Mouse (Mus musculus) hindbrain, embryonic 13.5 days (tissue): ENCODE data around the gene Vmn1r120. TPM values are rescaled to one million over a fixed set of nuclear protein-coding genes. Genes with fewer than 3 reads are reported as not detected.
"Not testable (repeated sequence)": the region's sequence is repeated elsewhere in the genome, so short reads cannot be mapped to it uniquely, and the experiment has no call there.

Experiments
- ATAC-seq: fragments of 200-750 bp; cut with Nextera tagmentation; 2 replicates; pipeline ENCODE4 v1.8.0; 2017; ENCODE audit warnings: moderate TSS enrichment; ENCODE audit not compliant: low FRiP score
- H3K27ac ChIP-seq: fragments of 300-500 bp; sonication (generic); 2 replicates; pipeline ENCODE4 v1.5.1; 2015; ENCODE audit warnings: inconsistent platforms, mild to moderate bottlenecking, moderate library complexity
- H3K27me3 ChIP-seq: fragments of 300-500 bp; sonication (generic); 2 replicates; pipeline ENCODE4 v1.6.1; 2015; ENCODE audit warnings: mild to moderate bottlenecking, inconsistent platforms
- H3K36me3 ChIP-seq: fragments of 300-500 bp; sonication (generic); 2 replicates; pipeline ENCODE4 v1.6.1; 2015; ENCODE audit warnings: mild to moderate bottlenecking, inconsistent platforms
- H3K4me1 ChIP-seq: fragments of 300-500 bp; sonication (generic); replicated peaks from 2 replicates; pipeline ENCODE4 v1.6.1; 2015; ENCODE audit warnings: inconsistent platforms
- H3K4me2 ChIP-seq: fragments of 300-500 bp; sonication (generic); 2 replicates; pipeline ENCODE4 v1.6.1; 2015; ENCODE audit warnings: inconsistent platforms, mild to moderate bottlenecking, moderate library complexity
- H3K4me3 ChIP-seq: fragments of 300-500 bp; sonication (generic); 2 replicates; pipeline ENCODE4 v1.5.1; 2015; ENCODE audit warnings: mild to moderate bottlenecking, inconsistent platforms
- H3K9ac ChIP-seq: fragments of 300-500 bp; sonication (generic); 2 replicates; pipeline ENCODE4 v1.6.1; 2015; ENCODE audit warnings: mild to moderate bottlenecking, inconsistent platforms
- H3K9me3 ChIP-seq: fragments of 300-500 bp; sonication (generic); 2 replicates; pipeline ENCODE4 v1.6.1; 2016; ENCODE audit warnings: inconsistent platforms
- WGBS: fragments of 180-500 bp; shearing (Covaris S2); methylation state at CpG from one replicate; pipeline ENCODE4 v1.1.7; 2015; 5-methylcytosine and 5-hydroxymethylcytosine counted together
- polyA plus RNA-seq: library from polyadenylated mRNA; unstranded; fragments of >200 nt; fragmentation: Nextera tagmentation; extraction: Ambion mirVana; gene quantifications from 2 replicates; pipeline ENCODE4 v1.2.1, GENCODE M21; 2015

Gene Vmn1r120
- polyA plus RNA-seq: not detected in 2 replicates

DNA sequence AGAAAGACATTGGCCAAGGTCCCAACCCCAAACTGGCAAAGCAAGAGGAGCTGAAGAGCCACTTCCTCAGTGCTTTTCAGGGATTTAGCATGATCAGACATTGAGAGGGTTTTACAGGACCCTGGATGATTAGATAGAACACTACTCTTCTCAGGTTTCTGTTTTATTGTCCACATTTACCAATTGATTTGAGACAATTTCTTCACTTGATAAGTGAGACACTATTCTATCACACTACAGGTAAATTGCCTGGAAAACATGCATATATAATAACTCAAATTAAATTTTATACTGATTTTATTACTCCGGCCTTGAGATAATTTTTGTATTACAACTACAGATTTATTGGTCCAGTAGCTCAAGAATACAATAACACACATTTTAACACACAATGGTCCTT lies at the start of gene Vmn1r120:
Gene Vmn1r120 (minus strand): TSS at position 101 of the 400 bp plus-strand sequence.
- not testable (repeated sequence) for ATAC-seq, H3K9me3 ChIP-seq, H3K27ac ChIP-seq, H3K9ac ChIP-seq, H3K4me3 ChIP-seq, H3K27me3 ChIP-seq, H3K4me1 ChIP-seq, H3K4me2 ChIP-seq, H3K36me3 ChIP-seq
- 80% methylated on average over 1 of the region's 1 CpGs for WGBS

DNA sequence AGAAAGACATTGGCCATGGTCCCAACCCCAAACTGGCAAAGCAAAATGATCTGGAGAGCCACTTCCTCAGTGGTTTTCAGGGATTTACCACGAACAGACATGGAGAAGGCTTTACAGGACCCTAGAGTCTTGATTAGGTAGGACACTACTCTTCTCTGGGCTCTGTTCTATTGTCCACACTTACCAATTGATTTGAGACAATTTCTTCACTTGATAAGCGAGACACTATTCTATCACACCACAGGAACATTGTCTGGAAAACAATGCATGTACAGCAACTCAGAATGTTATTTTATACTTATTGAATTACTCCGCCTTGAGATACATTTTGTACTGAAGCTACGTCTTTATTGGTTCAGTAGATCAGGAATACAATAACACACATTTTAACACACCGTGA lies 44.8 kb upstream of the Vmn1r120 start, which contains the start of gene Vmn1r121:
Gene Vmn1r121 (minus strand): TSS at position 101 of the 400 bp plus-strand sequence.
- H3K9me3 ChIP-seq, H3K4me1 ChIP-seq, H3K4me2 ChIP-seq, H3K9ac ChIP-seq, H3K4me3 ChIP-seq, H3K36me3 ChIP-seq, H3K27ac ChIP-seq, ATAC-seq, H3K27me3 ChIP-seq: not testable (repeated sequence)
- WGBS: 81% methylated on average over 5 of the region's 5 CpGs

GRCm38 (mm10) chr7:21012355-21012754 lies 41.2 kb downstream of the Vmn1r120 start, which contains the start of gene Vmn1r119:
Gene Vmn1r119, minus strand, starts transcription at chr7:21012455.
- not testable (repeated sequence) for H3K27ac ChIP-seq, H3K9me3 ChIP-seq, H3K4me2 ChIP-seq, ATAC-seq, H3K4me1 ChIP-seq, H3K27me3 ChIP-seq, H3K9ac ChIP-seq, H3K36me3 ChIP-seq, H3K4me3 ChIP-seq
- WGBS: no CpG with 5 or more reads among the region's 2 CpGs

Other genes with a start within 250 kb of the Vmn1r120 start
- gene Vmn1r114, start 241.6 kb downstream of the Vmn1r120 start, polyA plus RNA-seq: not detected in 2 replicates
- gene Vmn1r115, start 208.8 kb downstream of the Vmn1r120 start, polyA plus RNA-seq: not detected in 2 replicates
- gene Vmn1r116, start 181.5 kb downstream of the Vmn1r120 start, polyA plus RNA-seq: not detected in 2 replicates
- gene Vmn1r117, start 169.7 kb downstream of the Vmn1r120 start, polyA plus RNA-seq: not detected in 2 replicates
- gene Vmn1r118, start 141.4 kb downstream of the Vmn1r120 start, polyA plus RNA-seq: not detected in 2 replicates
- not detected in 2 replicates for gene Vmn1r119, start 41.3 kb downstream of the Vmn1r120 start, polyA plus RNA-seq
- gene Vmn1r121, start 44.7 kb upstream of the Vmn1r120 start, polyA plus RNA-seq: not detected in 2 replicates
- gene Vmn1r122, start 80.3 kb upstream of the Vmn1r120 start, polyA plus RNA-seq: not detected in 2 replicates
- not detected in 2 replicates for gene Vmn1r123, start 108.4 kb upstream of the Vmn1r120 start, polyA plus RNA-seq
- not detected in 2 replicates for gene Gm5157, start 136.6 kb upstream of the Vmn1r120 start, polyA plus RNA-seq
- gene Vmn1r124, start 206.8 kb upstream of the Vmn1r120 start, polyA plus RNA-seq: not detected in 2 replicates
- not detected in 2 replicates for gene Vmn1r125, start 218.4 kb upstream of the Vmn1r120 start, polyA plus RNA-seq
- gene Vmn1r126, start 247.7 kb upstream of the Vmn1r120 start, polyA plus RNA-seq: not detected in 2 replicates